16 mouse cellular contexts compared by ENCODE assay signal in genomic region chr14:9329839-9330485, GRCm38 (mm10).
DNase-seq lines count a peak whose midpoint lies in the region; ATAC-seq lines count a peak whose summit lies in the region.
"Had no signal": no experiment of that assay in that cellular context is flagged by ENCODE, and none has a peak within 500 bp of the region (broad histone marks: within the 10 kb centered on the region; RNA-seq: fewer than 3 reads in every experiment).

No protein-coding gene starts in this region.

- peaks cover 4% of the 10 kb centered on the region; the same call in 1 of the 2 replicates for H3K4me1 ChIP-seq in forebrain, embryonic 14.5 days (ENCODE audit: control insufficient read depth, insufficient read depth, low read length)
- H3K4me1 ChIP-seq in midbrain, embryonic 15.5 days = 0 out of 2 replicates have a peak, but pooled peaks cover 12% of the 10 kb centered on the region
- H3K4me1 ChIP-seq: heart, embryonic 13.5 days; limb, embryonic 15.5 days; stomach, embryonic 15.5 days had no signal

- ATAC-seq in forebrain, embryonic 14.5 days = peak; percentile 88
- ATAC-seq in midbrain, embryonic 15.5 days (replicated peaks) = peak; percentile 93

- 64% methylated on average over 12 of the region's 12 CpGs for WGBS in forebrain, embryonic 14.5 days
- WGBS in midbrain, embryonic 15.5 days = 51% methylated on average over 12 of the region's 12 CpGs

- no peaks in the 10 kb centered on the region for H3K36me3 ChIP-seq in forebrain, embryonic 14.5 days (ENCODE audit: control insufficient read depth, insufficient read depth, low read length)
- no peaks in the 10 kb centered on the region for H3K36me3 ChIP-seq in midbrain, embryonic 15.5 days (replicated peaks)
- H3K36me3 ChIP-seq: G1E; heart, embryonic 13.5 days; limb, embryonic 15.5 days; stomach, embryonic 15.5 days had no signal

- H3K9ac ChIP-seq in forebrain, embryonic 14.5 days (ENCODE audit: low read length) = no peak overlapping the region
- H3K9ac ChIP-seq in midbrain, embryonic 15.5 days = no peak overlapping the region
- H3K9ac ChIP-seq: heart, embryonic 13.5 days; limb, embryonic 15.5 days; stomach, embryonic 15.5 days had no signal

- DNase-seq in cerebellum, postnatal 10 days = peak; percentile 4 to 8
- DNase-seq in cerebellum, adult 11 months = no peak
- peak; percentile 77 for DNase-seq in forebrain, embryonic 14.5 days (ENCODE audit: low spot score)
- peak; percentile 72 to 89 for DNase-seq in layer of hippocampus, adult 18-20 months (ENCODE audit: low spot score in 2 of 2)
- DNase-seq in kidney, postnatal 36 days = no peak
- no peak for DNase-seq in liver
- DNase-seq in ovary, postnatal 36 days (ENCODE audit: low spot score) = no peak
- DNase-seq: adrenal gland, postnatal 10 days; cerebellum, adult 9-11 months; kidney, adult 18-20 months had no signal

- no peak overlapping the region for H3K4me3 ChIP-seq in forebrain, embryonic 14.5 days (ENCODE audit: low read depth, low read length)
- no peak overlapping the region for H3K4me3 ChIP-seq in midbrain, embryonic 15.5 days
- H3K4me3 ChIP-seq: heart, embryonic 13.5 days; limb, embryonic 15.5 days; stomach, embryonic 15.5 days had no signal

- H3K9me3 ChIP-seq in forebrain, embryonic 14.5 days (replicated peaks; ENCODE audit: control insufficient read depth, low read length) = no peaks in the 10 kb centered on the region
- H3K9me3 ChIP-seq in midbrain, embryonic 15.5 days = no peaks in the 10 kb centered on the region
- H3K9me3 ChIP-seq: G1E; heart, embryonic 13.5 days; limb, embryonic 15.5 days; stomach, embryonic 15.5 days had no signal

- H3K27me3 ChIP-seq in forebrain, embryonic 14.5 days (replicated peaks; ENCODE audit: control insufficient read depth, insufficient read depth, low read length) = no peaks in the 10 kb centered on the region
- H3K27me3 ChIP-seq in midbrain, embryonic 15.5 days (replicated peaks) = no peaks in the 10 kb centered on the region
- H3K27me3 ChIP-seq: heart, embryonic 13.5 days; limb, embryonic 15.5 days; stomach, embryonic 15.5 days had no signal

- peak overlapping the region; percentile 22; the same call in 1 of the 2 replicates for H3K27ac ChIP-seq in forebrain, embryonic 14.5 days (ENCODE audit: low read depth, low read length)
- 0 out of 2 replicates have a peak overlapping the region, but pooled peaks have one; percentile 28 for H3K27ac ChIP-seq in midbrain, embryonic 15.5 days
- H3K27ac ChIP-seq: heart, embryonic 13.5 days; limb, embryonic 15.5 days; macrophage; stomach, embryonic 15.5 days had no signal

- no peak overlapping the region for H3K4me2 ChIP-seq in forebrain, embryonic 14.5 days (ENCODE audit: low read length)
- H3K4me2 ChIP-seq in midbrain, embryonic 15.5 days = no peak overlapping the region
- H3K4me2 ChIP-seq: heart, embryonic 13.5 days; limb, embryonic 15.5 days; stomach, embryonic 15.5 days had no signal

Comparison
In these comparisons a context has a peak if more than half of its experiments do, and no peak if none do; other contexts are left out.
1. DNase-seq: peak in cerebellum, postnatal 10 days (2 of 2), forebrain, embryonic 14.5 days (single experiment) and layer of hippocampus, adult 18-20 months (2 of 2); none in cerebellum, adult 11 months (single experiment), kidney, postnatal 36 days (0 of 2), liver (single experiment) and ovary, postnatal 36 days (single experiment).